Mouse (Mus musculus): ENCODE data around the gene Cnep1r1. TPM values are rescaled to one million over a fixed set of nuclear protein-coding genes. Genes with fewer than 3 reads are reported as not detected.

Gene Cnep1r1
- polyA plus RNA-seq, 1 experiment from 2014 or later: 43.8 TPM

DNA sequence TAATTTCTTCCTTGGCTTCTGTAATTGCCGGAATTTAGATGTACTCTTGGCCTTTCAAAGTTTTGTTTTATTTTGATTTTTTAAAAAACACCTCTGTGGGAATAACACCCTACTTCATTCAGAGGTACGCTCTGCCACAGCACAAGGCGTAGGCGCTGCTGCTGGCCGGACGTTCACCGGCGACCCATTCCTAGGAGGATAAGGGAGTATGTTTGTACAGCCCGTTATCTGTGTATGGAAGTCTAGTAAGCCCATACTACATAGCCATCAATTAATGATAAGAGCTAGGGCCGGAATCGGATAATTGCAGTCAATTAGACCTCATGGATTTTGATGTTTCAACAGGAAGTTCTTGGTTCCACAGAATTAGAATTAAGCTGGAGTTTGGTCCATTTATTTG lies 507 bp downstream of the Cnep1r1 start:
- Histone ChIP-seq H3K36me3 (replicated peaks; ENCODE audit: control insufficient read depth, insufficient read depth, low read depth, low read length) (peaks cover 2% of the 10 kb centered on the region; the same call in 1 of the 2 replicates), H3K4me2 (ENCODE audit: low read depth, low read length) (peak overlapping the region; percentile 63), H3K4me1 (ENCODE audit: control insufficient read depth, insufficient read depth, low read length) (no peaks in the 10 kb centered on the region), H3K9ac (replicated peaks; ENCODE audit: low read length) (peak overlapping the region; percentile 93), H3K27me3 (ENCODE audit: control insufficient read depth, insufficient read depth, low read length) (no peaks in the 10 kb centered on the region), H3K9me3 (replicated peaks; ENCODE audit: control insufficient read depth, low read length) (no peaks in the 10 kb centered on the region), H3K4me3 (ENCODE audit: low read depth, low read length) (peak overlapping the region; percentile 87), H3K27ac (replicated peaks; ENCODE audit: low read depth, low read length) (no peak overlapping the region)
- ATAC-seq (replicated peaks; ENCODE audit: insufficient number of reproducible peaks, low FRiP score, low TSS enrichment, low read depth) (no peak), DNase-seq (ENCODE audit: low spot score) (no peak)
- WGBS: under 1% methylated on average over 11 of the region's 11 CpGs

DNA sequence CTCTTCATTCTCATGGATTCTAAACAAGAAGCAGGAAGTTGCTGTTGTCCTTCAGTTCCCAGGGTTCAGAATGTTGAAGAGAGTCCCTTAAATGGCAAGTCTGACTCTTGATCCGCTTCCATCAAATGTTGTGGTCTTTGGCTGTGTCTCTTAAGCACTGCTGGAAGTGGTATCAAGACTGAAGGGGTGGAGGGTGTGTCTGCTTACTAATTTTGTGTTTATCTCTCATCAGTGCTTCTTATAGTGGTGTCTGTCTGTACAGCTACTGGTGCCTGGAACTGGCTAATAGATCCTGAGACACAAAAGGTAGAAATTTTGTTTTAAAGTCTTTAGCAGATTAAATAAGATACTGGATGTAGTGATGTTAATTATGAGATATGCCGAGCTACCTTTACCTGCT lies 6.3 kb downstream of the Cnep1r1 start:
- no peak overlapping the region for H3K4me3 ChIP-seq (ENCODE audit: low read depth, low read length)
- no peaks in the 10 kb centered on the region for H3K27me3 ChIP-seq (ENCODE audit: control insufficient read depth, insufficient read depth, low read length)
- no peak overlapping the region for H3K4me2 ChIP-seq (ENCODE audit: low read depth, low read length)
- peaks cover 2% of the 10 kb centered on the region for H3K36me3 ChIP-seq (replicated peaks; ENCODE audit: control insufficient read depth, insufficient read depth, low read depth, low read length)
- no peaks in the 10 kb centered on the region for H3K4me1 ChIP-seq (ENCODE audit: control insufficient read depth, insufficient read depth, low read length)
- H3K27ac ChIP-seq (replicated peaks; ENCODE audit: low read depth, low read length): no peak overlapping the region
- DNase-seq (ENCODE audit: low spot score) (no peak), ATAC-seq (replicated peaks; ENCODE audit: insufficient number of reproducible peaks, low FRiP score, low TSS enrichment, low read depth) (no peak)
- H3K9ac ChIP-seq (replicated peaks; ENCODE audit: low read length): no peak overlapping the region
- WGBS: 87% methylated on average over 2 of the region's 2 CpGs
- H3K9me3 ChIP-seq (replicated peaks; ENCODE audit: control insufficient read depth, low read length): no peaks in the 10 kb centered on the region

DNA sequence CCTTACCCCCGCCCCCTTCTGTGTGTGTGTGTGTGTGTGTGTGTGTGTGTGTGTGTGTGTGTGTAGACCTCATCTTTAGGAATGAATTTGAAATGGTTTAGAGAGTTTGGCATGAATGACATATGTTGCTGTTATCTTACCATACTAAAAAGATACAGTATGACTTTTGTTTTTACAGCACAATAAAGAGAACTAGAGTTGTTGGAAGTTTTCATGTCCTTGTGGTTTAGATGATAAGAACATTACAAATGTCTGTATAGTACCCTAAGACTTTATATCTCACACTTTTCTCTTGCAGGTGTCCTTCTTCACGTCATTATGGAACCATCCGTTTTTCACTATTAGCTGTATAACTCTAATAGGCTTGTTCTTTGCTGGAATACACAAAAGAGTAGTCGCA lies 10.8 kb downstream of the Cnep1r1 start:
- DNase-seq (ENCODE audit: low spot score) (no peak), ATAC-seq (replicated peaks; ENCODE audit: insufficient number of reproducible peaks, low FRiP score, low TSS enrichment, low read depth) (no peak)
- Histone ChIP-seq H3K4me1 (ENCODE audit: control insufficient read depth, insufficient read depth, low read length) (no peaks in the 10 kb centered on the region), H3K4me2 (ENCODE audit: low read depth, low read length) (no peak overlapping the region), H3K27ac (replicated peaks; ENCODE audit: low read depth, low read length) (no peak overlapping the region), H3K36me3 (replicated peaks; ENCODE audit: control insufficient read depth, insufficient read depth, low read depth, low read length) (peaks cover 5% of the 10 kb centered on the region), H3K9ac (replicated peaks; ENCODE audit: low read length) (no peak overlapping the region), H3K27me3 (ENCODE audit: control insufficient read depth, insufficient read depth, low read length) (no peaks in the 10 kb centered on the region), H3K4me3 (ENCODE audit: low read depth, low read length) (no peak overlapping the region), H3K9me3 (replicated peaks; ENCODE audit: control insufficient read depth, low read length) (no peaks in the 10 kb centered on the region)
- 96% methylated on average over 4 of the region's 4 CpGs for WGBS

DNA sequence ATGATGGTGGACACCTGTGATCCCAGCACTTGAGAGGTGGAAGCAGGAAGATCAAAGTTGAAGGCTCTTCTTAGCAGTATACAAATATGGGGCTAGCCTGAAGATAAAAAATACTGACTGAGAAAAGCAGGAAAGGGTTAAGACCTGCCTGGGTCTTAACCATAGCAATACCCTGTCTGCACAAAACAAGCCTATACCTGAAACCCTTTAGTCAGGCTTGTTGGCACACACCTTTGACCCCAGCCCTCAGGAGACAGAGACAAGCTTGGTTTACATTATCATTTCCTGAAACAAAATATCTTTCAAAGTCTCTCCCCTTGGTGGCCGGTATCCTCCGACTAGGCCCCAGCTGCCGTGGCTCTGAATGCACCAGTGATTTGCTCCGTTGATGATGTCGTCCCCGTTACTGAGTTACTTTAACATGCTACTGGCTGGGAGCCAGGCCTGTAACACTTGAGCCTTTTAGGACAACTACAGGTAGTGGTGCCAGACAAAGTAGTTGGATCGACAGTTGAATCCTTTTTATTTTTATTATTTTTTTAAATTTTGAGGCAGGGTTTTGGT lies 12.3 kb downstream of the Cnep1r1 start:
- 39% methylated on average over 7 of the region's 7 CpGs for WGBS
- H3K4me3 ChIP-seq (ENCODE audit: low read depth, low read length): no peak overlapping the region
- H3K27ac ChIP-seq (replicated peaks; ENCODE audit: low read depth, low read length): no peak overlapping the region
- H3K4me1 ChIP-seq (ENCODE audit: control insufficient read depth, insufficient read depth, low read length): no peaks in the 10 kb centered on the region
- H3K4me2 ChIP-seq (ENCODE audit: low read depth, low read length): no peak overlapping the region
- H3K9ac ChIP-seq (replicated peaks; ENCODE audit: low read length): no peak overlapping the region
- DNase-seq (ENCODE audit: low spot score) (peak; percentile 35), ATAC-seq (replicated peaks; ENCODE audit: insufficient number of reproducible peaks, low FRiP score, low TSS enrichment, low read depth) (0 out of 2 replicates have a peak, but pooled peaks have one; percentile 39)
- no peaks in the 10 kb centered on the region for H3K9me3 ChIP-seq (replicated peaks; ENCODE audit: control insufficient read depth, low read length)
- peaks cover 7% of the 10 kb centered on the region for H3K36me3 ChIP-seq (replicated peaks; ENCODE audit: control insufficient read depth, insufficient read depth, low read depth, low read length)
- no peaks in the 10 kb centered on the region for H3K27me3 ChIP-seq (ENCODE audit: control insufficient read depth, insufficient read depth, low read length)

DNA sequence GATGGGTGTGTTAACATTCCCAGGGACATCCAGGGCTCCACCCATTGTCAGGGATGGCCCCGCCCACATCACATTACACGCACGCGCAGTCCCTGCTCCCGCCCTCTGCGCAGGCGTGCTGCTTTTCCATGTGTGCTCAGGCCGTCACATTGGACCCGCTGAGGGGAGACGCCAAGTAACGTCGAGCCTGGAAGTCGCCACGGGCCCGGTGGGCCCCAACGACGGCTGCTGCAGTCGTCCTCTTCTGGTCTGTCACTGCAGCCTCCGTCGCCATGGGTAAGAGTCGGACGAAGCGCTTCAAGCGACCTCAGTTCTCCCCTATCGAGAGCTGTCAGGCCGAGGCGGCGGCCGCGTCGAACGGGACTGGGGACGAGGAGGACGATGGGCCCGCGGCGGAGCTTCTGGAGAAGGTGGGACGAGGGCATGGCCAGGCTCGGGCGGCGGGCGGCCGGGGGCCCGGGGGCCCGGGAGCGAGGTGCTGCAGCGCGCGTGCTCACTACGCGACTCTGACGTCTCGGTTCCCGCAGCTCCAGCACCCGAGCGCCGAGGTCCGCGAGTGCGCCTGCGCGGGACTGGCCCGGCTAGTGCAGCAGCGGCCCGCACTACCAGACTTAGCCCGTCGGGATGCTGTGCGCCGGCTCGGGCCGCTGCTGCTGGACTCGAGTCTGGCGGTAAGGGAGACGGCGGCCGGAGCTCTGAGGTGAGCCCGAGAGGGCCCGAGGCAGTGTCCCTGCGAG lies 19.3 kb downstream of the Cnep1r1 start, which contains the start of gene Heatr3:
TSS of gene Heatr3 (plus strand) at position 108 of the 737 bp plus-strand sequence.
- Histone ChIP-seq H3K27me3 (ENCODE audit: control insufficient read depth, insufficient read depth, low read length) (no peaks in the 10 kb centered on the region), H3K9me3 (replicated peaks; ENCODE audit: control insufficient read depth, low read length) (no peaks in the 10 kb centered on the region), H3K36me3 (replicated peaks; ENCODE audit: control insufficient read depth, insufficient read depth, low read depth, low read length) (peaks cover 14% of the 10 kb centered on the region), H3K9ac (replicated peaks; ENCODE audit: low read length) (peak within 1 kb of the TSS; percentile 79), H3K4me1 (ENCODE audit: control insufficient read depth, insufficient read depth, low read length) (no peaks in the 10 kb centered on the region), H3K27ac (replicated peaks; ENCODE audit: low read depth, low read length) (peak within 1 kb of the TSS; percentile 66), H3K4me2 (ENCODE audit: low read depth, low read length) (peak within 1 kb of the TSS; percentile 74), H3K4me3 (ENCODE audit: low read depth, low read length) (peak within 1 kb of the TSS; percentile 95)
- peak; percentile 95 for ATAC-seq (replicated peaks; ENCODE audit: insufficient number of reproducible peaks, low FRiP score, low TSS enrichment, low read depth)
- WGBS: under 1% methylated on average over 79 of the region's 79 CpGs
- DNase-seq (ENCODE audit: low spot score): peak; percentile 94

DNA sequence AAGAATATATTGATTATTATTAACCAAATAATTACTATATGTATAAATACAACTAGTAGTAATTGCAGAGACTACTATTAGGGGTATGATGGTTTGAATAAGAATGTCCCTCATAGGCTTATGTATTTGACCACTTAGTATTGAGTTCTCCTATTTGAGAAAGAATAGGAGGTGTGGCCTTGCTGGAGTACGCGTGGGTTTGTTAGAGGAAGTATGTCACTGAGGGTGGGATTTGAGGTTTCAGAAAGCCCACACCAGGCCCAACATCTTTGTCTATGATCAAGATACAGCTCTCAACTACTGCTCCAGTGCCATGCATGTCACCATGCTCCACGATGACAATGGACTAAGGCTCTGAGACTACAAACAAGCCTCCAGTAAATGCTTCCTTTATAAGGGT lies 20.7 kb downstream of the Cnep1r1 start:
- H3K27ac ChIP-seq (replicated peaks; ENCODE audit: low read depth, low read length): no peak overlapping the region
- ATAC-seq (replicated peaks; ENCODE audit: insufficient number of reproducible peaks, low FRiP score, low TSS enrichment, low read depth) (no peak), DNase-seq (ENCODE audit: low spot score) (no peak)
- H3K27me3 ChIP-seq (ENCODE audit: control insufficient read depth, insufficient read depth, low read length): no peaks in the 10 kb centered on the region
- H3K4me3 ChIP-seq (ENCODE audit: low read depth, low read length): no peak overlapping the region
- H3K9me3 ChIP-seq (replicated peaks; ENCODE audit: control insufficient read depth, low read length): no peaks in the 10 kb centered on the region
- no peaks in the 10 kb centered on the region for H3K4me1 ChIP-seq (ENCODE audit: control insufficient read depth, insufficient read depth, low read length)
- H3K36me3 ChIP-seq (replicated peaks; ENCODE audit: control insufficient read depth, insufficient read depth, low read depth, low read length): peaks cover 11% of the 10 kb centered on the region
- no peak overlapping the region for H3K9ac ChIP-seq (replicated peaks; ENCODE audit: low read length)
- H3K4me2 ChIP-seq (ENCODE audit: low read depth, low read length): no peak overlapping the region
- 93% methylated on average over 3 of the region's 3 CpGs for WGBS

DNA sequence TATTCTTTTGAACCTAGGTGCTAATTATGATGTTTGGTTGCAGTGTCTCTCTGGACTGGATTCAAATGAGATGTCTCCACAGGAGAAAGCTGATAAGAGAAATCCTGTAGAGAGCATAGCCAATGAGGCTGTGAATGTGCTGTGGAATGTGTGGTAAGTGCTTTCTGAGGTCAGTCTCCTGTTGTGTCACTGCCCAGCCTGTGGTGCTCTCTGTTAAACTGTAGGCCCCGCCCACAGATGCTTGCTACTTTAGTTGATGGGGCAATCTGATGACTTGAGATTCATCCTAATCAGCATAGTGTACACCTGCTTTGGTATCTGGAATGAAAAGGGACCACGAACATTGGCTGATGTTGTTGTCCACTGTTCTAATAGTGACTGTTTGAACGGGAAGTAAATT lies 23.1 kb downstream of the Cnep1r1 start:
- DNase-seq (ENCODE audit: low spot score): no peak
- H3K36me3 ChIP-seq (replicated peaks; ENCODE audit: control insufficient read depth, insufficient read depth, low read depth, low read length): peaks cover 9% of the 10 kb centered on the region
- no peaks in the 10 kb centered on the region for H3K27me3 ChIP-seq (ENCODE audit: control insufficient read depth, insufficient read depth, low read length)
- no peak overlapping the region for H3K4me2 ChIP-seq (ENCODE audit: low read depth, low read length)
- H3K9me3 ChIP-seq (replicated peaks; ENCODE audit: control insufficient read depth, low read length): no peaks in the 10 kb centered on the region
- no peaks in the 10 kb centered on the region for H3K4me1 ChIP-seq (ENCODE audit: control insufficient read depth, insufficient read depth, low read length)
- H3K4me3 ChIP-seq (ENCODE audit: low read depth, low read length): no peak overlapping the region
- H3K27ac ChIP-seq (replicated peaks; ENCODE audit: low read depth, low read length): no peak overlapping the region
- WGBS: 87% methylated on average over 3 of the region's 3 CpGs
- no peak overlapping the region for H3K9ac ChIP-seq (replicated peaks; ENCODE audit: low read length)
- ATAC-seq (replicated peaks; ENCODE audit: insufficient number of reproducible peaks, low FRiP score, low TSS enrichment, low read depth): no peak

DNA sequence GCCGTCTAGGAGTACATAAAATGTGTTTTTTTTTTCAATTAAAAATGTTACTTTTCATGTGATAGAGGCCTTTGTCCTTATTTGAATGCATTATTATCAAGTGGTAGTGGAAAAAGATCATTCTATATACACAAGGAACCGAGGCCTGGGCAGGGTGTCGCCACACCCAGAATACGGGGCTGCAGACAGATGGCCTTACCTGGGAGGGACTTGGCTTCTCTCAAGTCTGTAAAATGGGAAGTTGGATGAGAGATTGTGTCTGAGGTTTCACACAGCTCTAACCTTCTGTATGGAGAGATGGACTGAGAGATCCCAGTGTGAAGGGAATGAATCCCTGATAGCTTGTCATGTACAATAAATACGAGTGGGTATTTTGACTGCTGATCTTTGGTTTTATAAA lies 25.5 kb downstream of the Cnep1r1 start:
- H3K9me3 ChIP-seq (replicated peaks; ENCODE audit: control insufficient read depth, low read length): no peaks in the 10 kb centered on the region
- 94% methylated on average over 5 of the region's 5 CpGs for WGBS
- H3K4me1 ChIP-seq (ENCODE audit: control insufficient read depth, insufficient read depth, low read length): no peaks in the 10 kb centered on the region
- ATAC-seq (replicated peaks; ENCODE audit: insufficient number of reproducible peaks, low FRiP score, low TSS enrichment, low read depth) (no peak), DNase-seq (ENCODE audit: low spot score) (no peak)
- H3K9ac ChIP-seq (replicated peaks; ENCODE audit: low read length): no peak overlapping the region
- H3K27ac ChIP-seq (replicated peaks; ENCODE audit: low read depth, low read length): no peak overlapping the region
- peaks cover 14% of the 10 kb centered on the region for H3K36me3 ChIP-seq (replicated peaks; ENCODE audit: control insufficient read depth, insufficient read depth, low read depth, low read length)
- H3K27me3 ChIP-seq (ENCODE audit: control insufficient read depth, insufficient read depth, low read length): no peaks in the 10 kb centered on the region
- no peak overlapping the region for H3K4me3 ChIP-seq (ENCODE audit: low read depth, low read length)
- no peak overlapping the region for H3K4me2 ChIP-seq (ENCODE audit: low read depth, low read length)
